Mouse (Mus musculus): ENCODE data around the gene Nemp1. TPM values are rescaled to one million over a fixed set of nuclear protein-coding genes. Genes with fewer than 3 reads are reported as not detected.

Gene Nemp1
- polyA plus RNA-seq (2015; fragmentation: Illumina TruSeq; extraction: RNeasy Lipid Tissue Mini Kit (QIAGEN cat#74804); ENCODE audit: insufficient read depth, low replicate concordance): 17.1 TPM

GRCm38 (mm10) chr10:127666501-127667268, at the start of gene Nemp1:
TSS of gene Nemp1 (plus strand) at chr10:127666901.

GRCm38 (mm10) chr10:127620406-127621190, 46.1 kb upstream of the Nemp1 start, which contains the start of gene Lrp1:
TSS of gene Lrp1 (minus strand) at chr10:127621148.

GRCm38 (mm10) chr10:127642772-127643552, 23.7 kb upstream of the Nemp1 start, which contains the start of gene Stat6:
TSS of gene Stat6 (plus strand) at chr10:127642986.

GRCm38 (mm10) chr10:127668093-127669050, 1.7 kb downstream of the Nemp1 start, which contains the start of gene Nab2:
TSS of gene Nab2 (minus strand) at chr10:127668568.

DNA sequence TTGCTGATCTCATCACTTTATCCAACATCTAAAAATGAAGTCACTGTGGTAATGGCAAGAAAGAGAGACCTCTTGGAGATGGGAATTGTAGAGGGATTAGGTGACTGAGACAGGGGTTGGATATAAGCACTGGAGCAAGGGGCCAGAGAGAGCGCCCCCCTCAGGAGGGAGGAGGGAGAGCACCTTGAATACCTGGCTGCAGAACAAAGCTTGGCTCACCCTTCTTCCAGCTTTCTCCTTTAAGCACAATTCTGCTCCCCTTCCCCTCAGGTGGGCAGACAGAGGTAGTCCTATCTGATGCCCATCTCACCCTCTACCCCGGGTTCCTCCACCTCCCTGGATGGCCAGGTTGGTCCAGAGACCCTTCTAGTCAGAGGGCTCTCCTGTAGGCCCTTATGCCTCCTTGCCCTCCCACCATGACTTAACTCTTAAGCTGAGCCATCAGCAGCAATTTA, 38.1 kb downstream of the Nemp1 start, which contains the start of gene Myo1a:
Gene Myo1a, plus strand, starts transcription at position 405 of the 455 bp plus-strand sequence.

GRCm38 (mm10) chr10:127724178-127724577, 57.5 kb downstream of the Nemp1 start, which contains the start of gene Tac2:
TSS of gene Tac2 (plus strand) at chr10:127724478.

DNA sequence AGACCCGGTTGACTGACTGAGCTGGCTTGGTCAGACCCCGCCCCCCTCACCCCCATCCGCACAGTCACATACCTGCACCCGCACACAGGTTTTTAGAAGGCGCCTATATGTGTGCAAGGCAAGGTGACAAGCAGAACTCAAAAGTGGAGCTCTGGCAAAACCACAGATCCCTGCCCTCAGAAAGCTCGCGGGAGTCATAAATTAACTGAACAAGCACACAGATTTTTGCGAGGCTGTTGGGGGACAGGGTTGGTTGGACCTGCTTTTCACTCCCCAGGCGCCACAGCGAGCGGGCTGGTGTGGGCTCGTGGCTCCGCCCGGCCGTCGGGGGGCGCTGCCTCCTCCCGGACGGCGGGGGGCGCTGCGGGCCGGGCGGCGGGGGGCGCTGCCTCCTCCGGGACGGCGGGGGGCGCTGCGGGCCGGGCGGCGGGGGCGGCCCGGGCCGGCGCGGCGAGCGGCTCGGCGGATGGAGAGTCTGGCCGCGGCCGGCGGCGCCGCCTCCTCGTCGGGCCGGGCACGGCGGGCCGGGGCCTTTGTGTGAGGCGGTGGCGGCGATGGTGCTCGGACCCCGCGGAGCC, 72.5 kb downstream of the Nemp1 start, which contains the start of gene Zbtb39:
Gene Zbtb39, plus strand, starts transcription at position 456 of the 578 bp plus-strand sequence.

Other genes starting within 250 kb of the Nemp1 start
- gene Stac3, start 165.2 kb upstream of the Nemp1 start, polyA plus RNA-seq (2015; fragmentation: Illumina TruSeq; extraction: RNeasy Lipid Tissue Mini Kit (QIAGEN cat#74804); ENCODE audit: insufficient read depth, low replicate concordance): 3.6 TPM
- 1.8 TPM for gene Ndufa4l2, start 151.9 kb upstream of the Nemp1 start, polyA plus RNA-seq (2015; fragmentation: Illumina TruSeq; extraction: RNeasy Lipid Tissue Mini Kit (QIAGEN cat#74804); ENCODE audit: insufficient read depth, low replicate concordance)
- 27.0 TPM for gene Shmt2, start 144.5 kb upstream of the Nemp1 start, polyA plus RNA-seq (2015; fragmentation: Illumina TruSeq; extraction: RNeasy Lipid Tissue Mini Kit (QIAGEN cat#74804); ENCODE audit: insufficient read depth, low replicate concordance)
- not detected for gene Nxph4, start 132.3 kb upstream of the Nemp1 start, polyA plus RNA-seq (2015; fragmentation: Illumina TruSeq; extraction: RNeasy Lipid Tissue Mini Kit (QIAGEN cat#74804); ENCODE audit: insufficient read depth, low replicate concordance)
- 26.0 TPM for gene Lrp1, start 45.8 kb upstream of the Nemp1 start, polyA plus RNA-seq (2015; fragmentation: Illumina TruSeq; extraction: RNeasy Lipid Tissue Mini Kit (QIAGEN cat#74804); ENCODE audit: insufficient read depth, low replicate concordance)
- 130 TPM for gene Stat6, start 23.9 kb upstream of the Nemp1 start, polyA plus RNA-seq (2015; fragmentation: Illumina TruSeq; extraction: RNeasy Lipid Tissue Mini Kit (QIAGEN cat#74804); ENCODE audit: insufficient read depth, low replicate concordance)
- gene Nab2, start 1.7 kb downstream of the Nemp1 start, polyA plus RNA-seq (2015; fragmentation: Illumina TruSeq; extraction: RNeasy Lipid Tissue Mini Kit (QIAGEN cat#74804); ENCODE audit: insufficient read depth, low replicate concordance): 10.6 TPM
- 0.35 TPM for gene Myo1a, start 38.3 kb downstream of the Nemp1 start, polyA plus RNA-seq (2015; fragmentation: Illumina TruSeq; extraction: RNeasy Lipid Tissue Mini Kit (QIAGEN cat#74804); ENCODE audit: insufficient read depth, low replicate concordance)
- gene Tac2, start 57.6 kb downstream of the Nemp1 start, polyA plus RNA-seq (2015; fragmentation: Illumina TruSeq; extraction: RNeasy Lipid Tissue Mini Kit (QIAGEN cat#74804); ENCODE audit: insufficient read depth, low replicate concordance): 0.41 TPM
- 7.9 TPM for gene Zbtb39, start 72.6 kb downstream of the Nemp1 start, polyA plus RNA-seq (2015; fragmentation: Illumina TruSeq; extraction: RNeasy Lipid Tissue Mini Kit (QIAGEN cat#74804); ENCODE audit: insufficient read depth, low replicate concordance)
- gene Gpr182, start 84.8 kb downstream of the Nemp1 start, polyA plus RNA-seq (2015; fragmentation: Illumina TruSeq; extraction: RNeasy Lipid Tissue Mini Kit (QIAGEN cat#74804); ENCODE audit: insufficient read depth, low replicate concordance): 9.3 TPM
- gene Rdh1, start 92.8 kb downstream of the Nemp1 start, polyA plus RNA-seq (2015; fragmentation: Illumina TruSeq; extraction: RNeasy Lipid Tissue Mini Kit (QIAGEN cat#74804); ENCODE audit: insufficient read depth, low replicate concordance): 1.1 TPM
- 1.9 TPM for gene Rdh16f1, start 92.9 kb downstream of the Nemp1 start, polyA plus RNA-seq (2015; fragmentation: Illumina TruSeq; extraction: RNeasy Lipid Tissue Mini Kit (QIAGEN cat#74804); ENCODE audit: insufficient read depth, low replicate concordance)
- gene Rdh9, start 109.5 kb downstream of the Nemp1 start, polyA plus RNA-seq (2015; fragmentation: Illumina TruSeq; extraction: RNeasy Lipid Tissue Mini Kit (QIAGEN cat#74804); ENCODE audit: insufficient read depth, low replicate concordance): not detected
- not detected for gene Rdh16, start 134.3 kb downstream of the Nemp1 start, polyA plus RNA-seq (2015; fragmentation: Illumina TruSeq; extraction: RNeasy Lipid Tissue Mini Kit (QIAGEN cat#74804); ENCODE audit: insufficient read depth, low replicate concordance)
- not detected for gene Rdh19, start 183.0 kb downstream of the Nemp1 start, polyA plus RNA-seq (2015; fragmentation: Illumina TruSeq; extraction: RNeasy Lipid Tissue Mini Kit (QIAGEN cat#74804); ENCODE audit: insufficient read depth, low replicate concordance)
- not detected for gene Rdh16f2, start 199.6 kb downstream of the Nemp1 start, polyA plus RNA-seq (2015; fragmentation: Illumina TruSeq; extraction: RNeasy Lipid Tissue Mini Kit (QIAGEN cat#74804); ENCODE audit: insufficient read depth, low replicate concordance)
- gene Rdh7, start 221.9 kb downstream of the Nemp1 start, polyA plus RNA-seq (2015; fragmentation: Illumina TruSeq; extraction: RNeasy Lipid Tissue Mini Kit (QIAGEN cat#74804); ENCODE audit: insufficient read depth, low replicate concordance): not detected
- gene Sdr9c7, start 231.6 kb downstream of the Nemp1 start, polyA plus RNA-seq (2015; fragmentation: Illumina TruSeq; extraction: RNeasy Lipid Tissue Mini Kit (QIAGEN cat#74804); ENCODE audit: insufficient read depth, low replicate concordance): not detected

All from spleen, adult 10 weeks (tissue).